Mouse (Mus musculus) liver, embryonic 11.5 days (tissue): ENCODE data around the gene Maco1. TPM values are rescaled to one million over a fixed set of nuclear protein-coding genes. Genes with fewer than 3 reads are reported as not detected.

ENCODE experiments used
- ATAC-seq: fragments of 200-750 bp; cut with Nextera tagmentation; replicated peaks from 2 replicates; pipeline ENCODE4 v1.8.0; 2017; ENCODE audit warnings: moderate number of reproducible peaks, mild to moderate bottlenecking, moderate TSS enrichment, moderate library complexity; ENCODE audit not compliant: low FRiP score
- DNase-seq: peaks from one replicate; pipeline ENCODE4 v3.0.0-alpha.2; 2017; ENCODE audit warnings: low spot score
- H3K27ac ChIP-seq: fragments of 300-500 bp; sonication (generic); 2 replicates; pipeline ENCODE4 v1.5.1; 2014; ENCODE audit warnings: mild to moderate bottlenecking, low read depth, low read length, control low read depth
- H3K27me3 ChIP-seq: fragments of 300-500 bp; sonication (generic); replicated peaks from 2 replicates; pipeline ENCODE4 v1.6.1; 2014; ENCODE audit warnings: low read length, mixed read lengths; ENCODE audit not compliant: control insufficient read depth, insufficient read depth
- H3K36me3 ChIP-seq: fragments of 300-500 bp; sonication (generic); 2 replicates; pipeline ENCODE4 v1.6.1; 2014; ENCODE audit warnings: mild to moderate bottlenecking, low read length, moderate library complexity, mixed read lengths; ENCODE audit not compliant: control insufficient read depth, insufficient read depth
- H3K4me1 ChIP-seq: fragments of 300-500 bp; sonication (generic); replicated peaks from 2 replicates; pipeline ENCODE4 v1.6.1; 2014; ENCODE audit warnings: low read length, mixed read lengths; ENCODE audit not compliant: control insufficient read depth, insufficient read depth
- H3K4me2 ChIP-seq: fragments of 300-500 bp; sonication (generic); 2 replicates; pipeline ENCODE4 v1.6.1; 2014; ENCODE audit warnings: mild to moderate bottlenecking, control low read depth, moderate library complexity
- H3K4me3 ChIP-seq: fragments of 300-500 bp; sonication (generic); 2 replicates; pipeline ENCODE4 v1.5.1; 2014; ENCODE audit warnings: low read depth, low read length, control low read depth
- H3K9ac ChIP-seq: fragments of 300-500 bp; sonication (generic); 2 replicates; pipeline ENCODE4 v1.6.1; 2014; ENCODE audit warnings: low read depth, low read length, control low read depth
- H3K9me3 ChIP-seq: fragments of 300-500 bp; sonication (generic); 2 replicates; pipeline ENCODE4 v1.6.1; 2016; ENCODE audit warnings: low read length, inconsistent platforms, mixed read lengths; ENCODE audit not compliant: control insufficient read depth
- WGBS: fragments of 180-500 bp; shearing (Covaris S2); extraction: QIAGEN DNeasy Blood & Tissue Kit; methylation state at CpG from one replicate; pipeline ENCODE4 v1.1.7; 2014; 5-methylcytosine and 5-hydroxymethylcytosine counted together
- polyA plus RNA-seq: library from polyadenylated mRNA; unstranded; fragments of >200 nt; fragmentation: Nextera tagmentation; extraction: Ambion mirVana; gene quantifications from 2 replicates; pipeline ENCODE4 v1.2.1, GENCODE M21; 2014

The Maco1 gene
- 26.3 and 28.3 TPM in 2 replicates for polyA plus RNA-seq

GRCm38 (mm10) chr4:134853259-134853636, at the start of gene Maco1:
TSS of gene Maco1 (minus strand) at chr4:134853345.
- whole genome bisulfite sequencing: under 1% methylated on average over 38 of the region's 38 CpGs
- H3K9me3 ChIP-seq: no peaks in the 10 kb centered on the region

GRCm38 (mm10) chr4:134901126-134901525, 48.0 kb upstream of the Maco1 start:
- 90% methylated on average over 8 of the region's 8 CpGs for WGBS
- no peaks in the 10 kb centered on the region for H3K4me1 ChIP-seq
- DNase-seq (no peak), ATAC-seq (no peak)
- H3K36me3 ChIP-seq: peaks cover 40% of the 10 kb centered on the region
- no peak overlapping the region for H3K27ac ChIP-seq
- no peaks in the 10 kb centered on the region for H3K9me3 ChIP-seq
- no peak overlapping the region for H3K9ac ChIP-seq
- H3K27me3 ChIP-seq: no peaks in the 10 kb centered on the region
- H3K4me3 ChIP-seq: no peak overlapping the region
- no peak overlapping the region for H3K4me2 ChIP-seq

More at GRCm38 (mm10) chr4:134853259-134853636, at the start of gene Maco1:
- Histone ChIP-seq H3K36me3 (no peaks in the 10 kb centered on the region), H3K4me1 (peaks cover 23% of the 10 kb centered on the region), H3K27ac (peak within 1 kb of the TSS; percentile 95), H3K4me3 (peak within 1 kb of the TSS; percentile 91), H3K4me2 (peak within 1 kb of the TSS; percentile 93), H3K9ac (peak within 1 kb of the TSS; percentile 98), H3K27me3 (peaks cover 4% of the 10 kb centered on the region; the same call in 1 of the 2 replicates)
- ATAC-seq (peak; percentile 93), DNase-seq (peak; percentile 99)

- no peaks in the 10 kb centered on the region for H3K9me3 ChIP-seq
- no peak overlapping the region for H3K9ac ChIP-seq
- H3K27ac ChIP-seq: no peak overlapping the region
- H3K36me3 ChIP-seq: peaks cover 26% of the 10 kb centered on the region
- 86% methylated on average over 6 of the region's 6 CpGs for WGBS
- no peaks in the 10 kb centered on the region for H3K4me1 ChIP-seq
- H3K4me2 ChIP-seq: no peak overlapping the region
- DNase-seq: no peak
- no peak; the same call in 1 of the 2 replicates for ATAC-seq
- H3K27me3 ChIP-seq: no peaks in the 10 kb centered on the region
- no peak overlapping the region for H3K4me3 ChIP-seq
Observed at GRCm38 (mm10) chr4:134897256-134897655, 44.1 kb upstream of the Maco1 start.

GRCm38 (mm10) chr4:134892096-134892495, 39.0 kb upstream of the Maco1 start:
- WGBS: 78% methylated on average over 6 of the region's 6 CpGs

GRCm38 (mm10) chr4:134884364-134884763, 31.2 kb upstream of the Maco1 start:
- Histone ChIP-seq H3K4me3 (no peak overlapping the region), H3K27me3 (no peaks in the 10 kb centered on the region), H3K27ac (no peak overlapping the region), H3K36me3 (peaks cover 9% of the 10 kb centered on the region), H3K4me1 (no peaks in the 10 kb centered on the region; the same call in 1 of the 2 replicates), H3K9me3 (no peaks in the 10 kb centered on the region), H3K9ac (no peak overlapping the region), H3K4me2 (no peak overlapping the region)
- WGBS: 88% methylated on average over 4 of the region's 4 CpGs
- DNase-seq: no peak
- no peak for ATAC-seq

More at GRCm38 (mm10) chr4:134892096-134892495, 39.0 kb upstream of the Maco1 start:
- Histone ChIP-seq H3K4me1 (no peaks in the 10 kb centered on the region), H3K4me3 (no peak overlapping the region), H3K36me3 (peaks cover 20% of the 10 kb centered on the region), H3K27ac (no peak overlapping the region), H3K9ac (no peak overlapping the region), H3K4me2 (no peak overlapping the region), H3K9me3 (no peaks in the 10 kb centered on the region), H3K27me3 (no peaks in the 10 kb centered on the region)
- no peak for ATAC-seq
- no peak for DNase-seq

GRCm38 (mm10) chr4:134883808-134884207, 30.7 kb upstream of the Maco1 start:
- H3K27ac ChIP-seq: no peak overlapping the region
- 83% methylated on average over 10 of the region's 10 CpGs for WGBS
- no peaks in the 10 kb centered on the region for H3K9me3 ChIP-seq
- H3K4me3 ChIP-seq: no peak overlapping the region
- H3K9ac ChIP-seq: no peak overlapping the region
- DNase-seq (no peak), ATAC-seq (no peak)
- peaks cover 9% of the 10 kb centered on the region for H3K36me3 ChIP-seq
- H3K4me1 ChIP-seq: peaks cover 4% of the 10 kb centered on the region
- no peaks in the 10 kb centered on the region for H3K27me3 ChIP-seq
- H3K4me2 ChIP-seq: no peak overlapping the region

- WGBS: 34% methylated on average over 7 of the region's 7 CpGs
- ATAC-seq: 0 out of 2 replicates have a peak, but pooled peaks have one; percentile 33
- no peaks in the 10 kb centered on the region for H3K27me3 ChIP-seq
- no peak overlapping the region for H3K9ac ChIP-seq
- H3K27ac ChIP-seq: no peak overlapping the region
- peaks cover 9% of the 10 kb centered on the region for H3K36me3 ChIP-seq
- peaks cover 5% of the 10 kb centered on the region for H3K4me1 ChIP-seq
- no peak overlapping the region for H3K4me3 ChIP-seq
- H3K9me3 ChIP-seq: no peaks in the 10 kb centered on the region
- peak; percentile 49 for DNase-seq
- H3K4me2 ChIP-seq: no peak overlapping the region
Observed at GRCm38 (mm10) chr4:134883266-134883665, 30.1 kb upstream of the Maco1 start.

- ATAC-seq: 0 out of 2 replicates have a peak, but pooled peaks have one; percentile 3
- H3K36me3 ChIP-seq: peaks cover 7% of the 10 kb centered on the region
Observed at GRCm38 (mm10) chr4:134880041-134880440, 26.9 kb upstream of the Maco1 start.

GRCm38 (mm10) chr4:134879410-134879981, 26.4 kb upstream of the Maco1 start:
- Histone ChIP-seq H3K4me1 (peaks cover 5% of the 10 kb centered on the region), H3K36me3 (peaks cover 3% of the 10 kb centered on the region; the same call in 1 of the 2 replicates), H3K27ac (no peak overlapping the region), H3K4me2 (peak overlapping the region; percentile 71), H3K4me3 (peak overlapping the region; percentile 20), H3K27me3 (no peaks in the 10 kb centered on the region), H3K9me3 (no peaks in the 10 kb centered on the region), H3K9ac (peak overlapping the region; percentile 20; the same call in 1 of the 2 replicates)
- ATAC-seq (0 out of 2 replicates have a peak, but pooled peaks have one; percentile 24), DNase-seq (peak; percentile 69)
- 10% methylated on average over 17 of the region's 17 CpGs for WGBS

More at GRCm38 (mm10) chr4:134880041-134880440, 26.9 kb upstream of the Maco1 start:
- H3K9ac ChIP-seq: no peak overlapping the region
- peak overlapping the region; percentile 20; the same call in 1 of the 2 replicates for H3K4me3 ChIP-seq
- H3K4me2 ChIP-seq: peak overlapping the region; percentile 71
- no peaks in the 10 kb centered on the region for H3K9me3 ChIP-seq
- H3K4me1 ChIP-seq: peaks cover 5% of the 10 kb centered on the region
- DNase-seq: no peak
- 40% methylated on average over 6 of the region's 6 CpGs for WGBS
- no peaks in the 10 kb centered on the region for H3K27me3 ChIP-seq
- H3K27ac ChIP-seq: no peak overlapping the region
